Mouse (Mus musculus) cerebellum, postnatal 10 days (tissue): ENCODE measurements around the gene Arhgap20.
A peak's percentile ranks its signal among the peaks of the same experiment; 100 is the strongest.

Experiments
- DNase-seq, 2 experiments: peaks; one replicate each; pipeline ENCODE4 v3.0.0; 2021; ENCODE audit warnings: mixed read lengths in 2 of 2

Arhgap20 gene

DNA sequence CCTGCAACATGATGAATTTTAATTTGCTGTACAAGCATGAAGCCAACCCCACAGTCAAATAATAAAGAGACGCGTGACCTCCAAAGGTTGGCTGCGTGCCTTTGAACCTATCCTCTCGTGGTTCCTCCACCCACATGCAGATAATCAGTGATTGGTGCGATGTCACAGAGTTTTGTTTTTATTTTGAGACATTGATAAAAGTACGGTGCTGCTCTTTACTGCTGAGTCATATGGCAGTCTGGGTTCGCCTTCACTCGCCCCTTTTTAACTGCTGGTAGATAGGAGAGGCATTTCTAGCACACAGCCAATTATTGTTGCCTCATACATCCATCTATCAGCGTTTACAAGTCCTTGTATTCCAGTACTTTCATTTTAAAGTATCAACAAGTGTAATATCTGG lies 34.0 kb downstream of the Arhgap20 start:
- no peak for DNase-seq

DNA sequence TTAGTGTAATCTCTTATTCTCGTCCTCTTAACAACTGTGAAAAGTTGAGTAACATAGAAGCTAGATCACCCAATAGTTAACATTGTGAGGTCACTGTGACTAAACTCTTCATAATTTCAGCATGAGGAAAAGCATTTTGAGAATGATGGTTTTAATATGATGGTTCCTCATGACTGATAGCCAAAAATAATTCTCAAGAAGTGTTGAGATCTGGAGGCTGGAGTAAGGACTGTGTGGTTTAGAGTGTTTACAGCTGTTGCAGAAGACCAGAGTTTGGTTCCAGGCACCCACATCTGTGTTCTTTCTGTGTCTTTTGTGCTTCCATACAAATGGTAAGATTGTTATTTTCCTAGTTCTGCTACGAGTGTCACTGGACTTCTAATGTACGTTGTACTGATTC lies 42.1 kb downstream of the Arhgap20 start:
- no peak for DNase-seq

GRCm38 (mm10) chr9:51812931-51813330 lies 47.8 kb downstream of the Arhgap20 start:
- DNase-seq, result no peak

DNA sequence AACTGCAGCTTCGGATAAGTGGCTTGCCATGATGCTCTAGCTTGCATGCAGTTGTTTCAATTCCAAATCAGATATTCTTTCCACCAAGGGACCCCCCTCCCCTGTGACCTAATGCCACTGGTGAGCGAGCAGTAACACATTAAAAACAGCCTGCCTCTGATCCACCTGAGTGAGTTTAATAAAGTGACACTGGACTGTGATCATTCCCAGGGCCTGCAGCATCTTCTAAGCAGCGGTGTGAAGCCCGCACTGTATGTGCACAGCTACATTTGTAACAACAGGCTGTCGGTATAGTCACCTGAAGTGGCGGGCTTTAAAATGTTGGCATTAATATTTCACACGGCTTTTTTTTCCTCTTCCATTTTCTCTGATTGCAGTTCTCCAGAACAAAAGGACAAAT lies 59.4 kb downstream of the Arhgap20 start:
- no peak for DNase-seq

GRCm38 (mm10) chr9:51831596-51831995 lies 66.5 kb downstream of the Arhgap20 start:
- DNase-seq, result peak; percentile 74 to 79

DNA sequence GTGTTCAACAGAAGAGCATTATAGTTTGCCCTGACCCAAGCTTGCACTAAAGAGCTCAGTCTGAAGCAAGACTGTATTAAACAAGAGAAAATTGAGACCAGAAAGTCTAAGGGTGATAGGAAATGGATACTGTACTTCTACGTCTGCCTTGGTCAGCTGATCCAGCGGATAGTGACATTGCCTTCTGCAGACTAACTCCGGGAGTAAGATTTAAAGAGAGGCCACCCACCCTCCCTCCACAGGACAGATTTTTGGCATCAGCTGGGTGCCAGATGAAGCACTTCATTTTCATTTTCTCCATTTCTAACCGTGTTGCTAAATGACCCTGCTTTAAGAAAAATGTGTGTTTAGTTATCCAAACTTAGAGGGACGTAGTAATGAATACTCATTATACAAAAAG lies 67.2 kb downstream of the Arhgap20 start:
- no peak for DNase-seq

DNA sequence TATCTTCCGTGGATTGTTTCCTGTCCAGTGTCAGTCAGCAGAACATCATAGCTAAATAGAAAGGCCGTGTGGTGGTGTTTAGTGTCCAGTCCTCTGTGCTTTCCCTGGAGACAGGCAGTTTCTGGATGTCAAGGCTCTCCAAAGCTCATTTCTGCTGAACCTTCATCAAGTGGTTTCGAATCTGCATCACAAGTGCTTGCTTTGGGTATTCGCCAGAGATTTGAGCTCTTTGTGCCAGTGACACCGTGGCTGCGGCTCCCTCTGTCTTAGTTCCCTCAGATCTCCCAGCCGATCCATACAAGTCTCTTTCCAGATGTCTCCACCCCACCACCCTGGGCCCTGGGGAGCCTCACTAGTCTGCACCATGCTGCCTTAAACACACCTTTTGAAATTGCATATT lies 72.6 kb downstream of the Arhgap20 start:
- peak; percentile 19 to 25 for DNase-seq

DNA sequence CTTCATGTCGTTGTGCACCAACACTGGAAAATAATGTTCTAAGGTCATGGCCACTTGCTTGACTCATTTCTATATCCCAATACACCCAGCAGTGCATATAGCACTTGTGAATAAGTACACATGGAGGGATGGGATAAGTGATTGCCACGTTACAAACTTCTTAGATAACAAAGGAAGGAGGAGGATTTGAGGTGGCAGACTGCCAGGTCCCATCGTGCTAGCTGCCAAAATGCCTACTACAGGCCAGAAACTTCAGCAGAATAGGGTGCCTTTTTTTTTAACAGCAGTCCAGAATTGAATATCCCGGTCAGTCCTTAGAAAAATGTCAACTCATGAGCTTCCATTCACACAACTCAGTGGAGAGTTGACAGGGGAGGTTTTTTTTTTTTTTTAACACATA lies 78.1 kb downstream of the Arhgap20 start:
- DNase-seq, result peak; percentile 48 to 56

DNA sequence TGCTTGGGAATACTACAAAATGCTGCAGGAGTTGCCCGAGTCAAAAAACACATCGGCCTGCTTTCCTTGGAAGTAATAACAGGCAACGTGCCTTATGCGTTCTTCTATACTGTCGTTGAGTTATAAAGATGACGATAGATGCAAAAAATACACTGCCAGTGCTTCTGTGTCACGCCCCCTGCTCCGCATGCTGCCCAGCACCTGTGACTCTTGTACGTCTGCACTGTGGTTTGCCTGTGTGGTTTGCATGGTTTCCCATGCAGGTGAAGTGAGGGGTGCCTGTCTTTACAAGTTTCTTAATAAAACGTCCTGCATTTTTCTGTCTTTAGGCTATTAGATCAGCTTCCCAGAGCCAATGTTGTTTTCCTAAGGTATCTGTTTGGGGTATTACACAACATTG lies 80.7 kb downstream of the Arhgap20 start:
- no peak for DNase-seq

GRCm38 (mm10) chr9:51853772-51854171 lies 88.6 kb downstream of the Arhgap20 start:
- no peak for DNase-seq

DNA sequence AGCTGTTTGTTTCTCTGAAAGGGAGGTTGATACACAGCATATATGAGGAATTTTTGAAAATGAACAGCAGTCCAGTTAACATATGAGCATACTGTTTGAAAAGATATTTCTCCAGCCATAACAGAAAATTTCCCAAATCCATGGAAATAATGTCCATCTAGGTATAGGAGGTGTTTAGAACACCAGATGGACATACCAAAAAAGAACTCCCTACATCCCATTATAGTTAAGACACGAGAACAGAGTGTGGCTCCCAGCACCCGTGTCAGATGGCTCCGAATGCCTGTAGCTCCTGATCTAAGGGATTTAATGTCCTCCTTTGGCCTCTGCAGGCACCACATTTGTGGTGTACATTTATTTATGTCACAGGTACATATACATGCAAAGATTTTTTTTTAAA lies 99.1 kb downstream of the Arhgap20 start:
- DNase-seq, result no peak

DNA sequence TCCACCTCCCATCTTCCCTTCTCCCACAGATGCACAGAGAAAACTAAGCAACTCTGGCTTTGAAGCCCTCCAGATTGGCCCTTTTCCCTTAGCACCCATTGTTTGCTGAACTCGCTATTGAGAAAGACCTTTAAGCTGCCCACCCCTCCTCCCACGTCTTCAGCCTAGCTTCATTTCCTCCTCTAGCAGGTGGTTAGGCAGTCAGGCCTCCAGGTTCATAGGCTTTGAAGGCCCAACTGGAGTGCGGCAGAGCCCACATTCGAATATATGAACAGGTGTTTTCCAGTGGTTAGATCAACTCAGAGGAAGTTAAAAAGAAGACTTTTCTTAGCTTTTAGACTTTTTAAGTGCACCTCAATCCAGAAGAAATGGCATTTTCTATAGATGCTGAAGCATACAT lies 101.5 kb downstream of the Arhgap20 start:
- DNase-seq, result no peak

- DNase-seq, result no peak
These were observed 103.9 kb downstream of the Arhgap20 start for GRCm38 (mm10) chr9:51869056-51869455.

DNA sequence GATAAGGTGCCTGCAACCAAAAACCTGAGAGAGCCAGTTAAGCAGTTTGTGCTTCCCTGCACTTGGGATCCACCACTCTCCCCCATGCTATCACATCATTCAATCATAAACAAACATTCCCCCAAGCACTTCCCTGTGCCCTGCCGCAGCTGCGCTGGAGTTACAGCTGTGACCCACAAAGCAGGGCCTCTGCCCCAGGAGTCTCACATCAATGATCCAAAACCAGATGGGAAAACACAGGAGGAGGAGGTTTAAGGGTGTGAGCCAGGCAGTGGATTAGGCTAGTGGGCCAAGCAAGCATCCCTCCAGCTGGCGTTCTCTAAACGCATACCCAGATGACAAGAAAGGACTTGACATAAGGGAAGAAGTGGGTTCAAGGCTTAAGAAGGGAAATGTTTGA lies 109.2 kb downstream of the Arhgap20 start:
- peak in 1 of 2 experiments; percentile 6 for DNase-seq

- DNase-seq, result no peak
These were observed 110.4 kb downstream of the Arhgap20 start for GRCm38 (mm10) chr9:51875531-51875930.

- DNase-seq, result peak in 1 of 2 experiments; percentile 7
These were observed 116.2 kb downstream of the Arhgap20 start for GRCm38 (mm10) chr9:51881386-51881785.

GRCm38 (mm10) chr9:51881881-51882280 lies 116.7 kb downstream of the Arhgap20 start:
- no peak for DNase-seq

GRCm38 (mm10) chr9:51883319-51883718 lies 118.2 kb downstream of the Arhgap20 start:
- no peak for DNase-seq

DNA sequence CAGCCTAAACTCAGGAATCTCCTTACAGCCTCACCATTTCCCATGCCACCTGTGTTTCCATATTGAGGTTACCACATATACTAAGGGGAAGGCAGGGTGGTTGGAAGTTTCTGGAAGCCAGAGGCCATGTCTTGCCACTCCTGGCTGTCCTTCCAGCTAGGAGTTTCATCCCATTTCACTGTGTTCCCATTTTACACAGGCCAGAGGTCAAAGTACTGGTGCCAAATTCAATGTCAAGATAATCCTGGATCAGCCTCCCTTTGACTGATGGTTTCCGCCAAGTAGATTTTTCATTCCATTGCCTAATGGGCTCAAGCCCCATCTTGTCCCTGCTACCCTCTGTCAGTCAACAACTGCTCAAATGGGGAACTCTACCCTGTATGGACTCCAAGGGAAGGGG lies 127.8 kb downstream of the Arhgap20 start:
- no peak for DNase-seq
